Mouse (Mus musculus) heart, postnatal 0 days (tissue): Measurements from ENCODE around the gene Cpox. TPM values are rescaled to one million over a fixed set of nuclear protein-coding genes. Genes with fewer than 3 reads are reported as not detected.
A peak's percentile ranks its signal among the peaks of the same experiment; 100 is the strongest.

Experiments used
- ATAC-seq: fragments of 200-750 bp; cut with Nextera tagmentation; 2 replicates; pipeline ENCODE4 v1.8.0; 2017; ENCODE audit warnings: low read depth, moderate number of reproducible peaks, moderate library complexity; ENCODE audit not compliant: insufficient read depth
- DNase-seq: peaks from one replicate; pipeline ENCODE4 v3.0.0-alpha.2; 2016; ENCODE audit warnings: low spot score
- H3K27ac ChIP-seq: fragments of 300-500 bp; sonication (generic); 2 replicates; pipeline ENCODE4 v1.5.1; 2014; ENCODE audit warnings: low read depth, mild to moderate bottlenecking
- H3K27me3 ChIP-seq: fragments of 300-500 bp; sonication (generic); 2 replicates; pipeline ENCODE4 v1.6.1; 2014; ENCODE audit warnings: low read length, mixed read lengths; ENCODE audit not compliant: control insufficient read depth, insufficient read depth
- H3K36me3 ChIP-seq: fragments of 300-500 bp; sonication (generic); replicated peaks from 2 replicates; pipeline ENCODE4 v1.6.1; 2014; ENCODE audit warnings: low read length, mixed read lengths; ENCODE audit not compliant: control insufficient read depth, insufficient read depth
- H3K4me1 ChIP-seq: fragments of 300-500 bp; sonication (generic); 2 replicates; pipeline ENCODE4 v1.6.1; 2014; ENCODE audit warnings: antibody characterized with exemption; ENCODE audit not compliant: control insufficient read depth, insufficient read depth
- H3K4me2 ChIP-seq: fragments of 300-500 bp; sonication (generic); 2 replicates; pipeline ENCODE4 v1.6.1; 2014; ENCODE audit warnings: low read depth, mild to moderate bottlenecking, low read length, moderate library complexity
- H3K4me3 ChIP-seq: fragments of 300-500 bp; sonication (generic); 2 replicates; pipeline ENCODE4 v1.5.1; 2014; ENCODE audit warnings: low read depth, low read length
- H3K9ac ChIP-seq: fragments of 300-500 bp; sonication (generic); replicated peaks from 2 replicates; pipeline ENCODE4 v1.6.1; 2014; ENCODE audit warnings: low read depth, low read length, mixed read lengths
- H3K9me3 ChIP-seq: fragments of 300-500 bp; sonication (generic); replicated peaks from 2 replicates; pipeline ENCODE4 v1.6.1; 2016; ENCODE audit warnings: low read length; ENCODE audit not compliant: control insufficient read depth
- CTCF ChIP-seq: IDR thresholded peaks from 2 replicates; pipeline ENCODE4 v1.5.1; 2016; ENCODE audit warnings: antibody characterized with exemption, control low read depth, low read depth
- EP300 ChIP-seq: IDR thresholded peaks from 2 replicates; pipeline ENCODE4 v1.6.1; 2016; ENCODE audit warnings: antibody characterized with exemption, low read depth
- WGBS: fragments of 180-500 bp; shearing (Covaris S2); extraction: QIAGEN DNeasy Blood & Tissue Kit; methylation state at CpG from one replicate; pipeline ENCODE4 v1.1.7; 2014; 5-methylcytosine and 5-hydroxymethylcytosine counted together
- polyA plus RNA-seq: library from polyadenylated mRNA; unstranded; fragments of >200 nt; fragmentation: Nextera tagmentation; extraction: Ambion mirVana; gene quantifications from 2 replicates; pipeline ENCODE4 v1.2.1, GENCODE M21; 2015
- total RNA-seq: library from RNA; depleted of rRNA; stranded (reverse); fragments of >200 nt; gene quantifications from 2 replicates; pipeline ENCODE4 v1.2.3, GENCODE M21; 2014; ENCODE audit warnings: low replicate concordance

Gene Cpox
- total and polyA plus RNA-seq, 2 experiments from 2014 or later, result 15.4 to 27.4 TPM

GRCm38 (mm10) chr16:58682870-58683269 is 12.8 kb downstream of the Cpox start:
- 54% methylated on average over 7 of the region's 7 CpGs for WGBS
- Histone ChIP-seq H3K4me1 (no peaks in the 10 kb centered on the region), H3K27ac (no peak overlapping the region), H3K4me2 (no peak overlapping the region), H3K4me3 (no peak overlapping the region), H3K9me3 (no peaks in the 10 kb centered on the region), H3K9ac (no peak overlapping the region), H3K27me3 (no peaks in the 10 kb centered on the region), H3K36me3 (peaks cover 14% of the 10 kb centered on the region)
- DNase-seq (no peak), ATAC-seq (no peak)
- no peak for TF ChIP-seq EP300
- no peak for TF ChIP-seq CTCF

GRCm38 (mm10) chr16:58683911-58684310 is 13.8 kb downstream of the Cpox start:
- no peak for DNase-seq
- Histone ChIP-seq H3K27me3 (no peaks in the 10 kb centered on the region), H3K4me1 (no peaks in the 10 kb centered on the region), H3K36me3 (0 out of 2 replicates have a peak, but pooled peaks cover 11% of the 10 kb centered on the region), H3K4me2 (no peak overlapping the region), H3K9ac (no peak overlapping the region), H3K27ac (no peak overlapping the region), H3K4me3 (no peak overlapping the region), H3K9me3 (no peaks in the 10 kb centered on the region)
- WGBS, result 94% methylated on average over 4 of the region's 4 CpGs
- no peak for ATAC-seq
- TF ChIP-seq CTCF (no peak), EP300 (no peak)

GRCm38 (mm10) chr16:58684537-58684936 is 14.4 kb downstream of the Cpox start:
- DNase-seq (no peak), ATAC-seq (no peak)
- Histone ChIP-seq H3K4me2 (no peak overlapping the region), H3K9ac (no peak overlapping the region), H3K4me1 (no peaks in the 10 kb centered on the region), H3K4me3 (no peak overlapping the region), H3K27me3 (no peaks in the 10 kb centered on the region), H3K27ac (no peak overlapping the region), H3K9me3 (no peaks in the 10 kb centered on the region), H3K36me3 (0 out of 2 replicates have a peak, but pooled peaks cover 11% of the 10 kb centered on the region)
- TF ChIP-seq EP300 (no peak), CTCF (no peak)

- 44% methylated on average over 20 of the region's 20 CpGs for WGBS
- ATAC-seq, result peak; percentile 71; the same call in 1 of the 2 replicates
- Histone ChIP-seq H3K9me3 (no peaks in the 10 kb centered on the region), H3K27me3 (no peaks in the 10 kb centered on the region), H3K4me2 (peak overlapping the region; percentile 48), H3K36me3 (0 out of 2 replicates have a peak, but pooled peaks cover 6% of the 10 kb centered on the region), H3K4me1 (no peaks in the 10 kb centered on the region), H3K27ac (no peak overlapping the region), H3K9ac (0 out of 2 replicates have a peak overlapping the region, but pooled peaks have one; percentile 30), H3K4me3 (0 out of 2 replicates have a peak overlapping the region, but pooled peaks have one; percentile 15)
- DNase-seq, result peak; percentile 41
- TF ChIP-seq EP300, result no peak
- TF ChIP-seq CTCF, result no peak
These were observed 15.8 kb downstream of the Cpox start for GRCm38 (mm10) chr16:58685548-58686537.

- H3K36me3 ChIP-seq, result no peaks in the 10 kb centered on the region
- H3K4me2 ChIP-seq, result no peak overlapping the region
- TF ChIP-seq CTCF (no peak), EP300 (no peak)
- no peaks in the 10 kb centered on the region for H3K9me3 ChIP-seq
- no peaks in the 10 kb centered on the region for H3K4me1 ChIP-seq
- H3K27me3 ChIP-seq, result no peaks in the 10 kb centered on the region
- ATAC-seq, result no peak
- no peak overlapping the region for H3K27ac ChIP-seq
- WGBS, result 86% methylated on average over 1 of the region's 1 CpGs
- no peak overlapping the region for H3K9ac ChIP-seq
- no peak for DNase-seq
- H3K4me3 ChIP-seq, result no peak overlapping the region
These were observed 18.4 kb downstream of the Cpox start for GRCm38 (mm10) chr16:58688534-58688933.
